Mouse (Mus musculus) layer of hippocampus, adult 11-12 months (tissue): ENCODE measurements around the gene Kbtbd7.
"Not testable (repeated sequence)": the region's sequence is repeated elsewhere in the genome, so short reads cannot be mapped to it uniquely, and the experiment has no call there.

Source experiments
- DNase-seq: peaks from one replicate; pipeline ENCODE4 v3.0.0; 2022; ENCODE audit warnings: low spot score

The Kbtbd7 gene

GRCm38 (mm10) chr14:79425979-79426729 lies at the start of gene Kbtbd7:
Gene Kbtbd7, plus strand, starts transcription at chr14:79426511.
- peak; percentile 94 for DNase-seq

GRCm38 (mm10) chr14:79377041-79377440 lies 49.3 kb upstream of the Kbtbd7 start:
- no peak for DNase-seq

GRCm38 (mm10) chr14:79383120-79383519 lies 43.2 kb upstream of the Kbtbd7 start:
- DNase-seq, result no peak

GRCm38 (mm10) chr14:79388304-79388703 lies 38.0 kb upstream of the Kbtbd7 start:
- no peak for DNase-seq

- DNase-seq, result no peak
Observed at GRCm38 (mm10) chr14:79389438-79390264, 36.7 kb upstream of the Kbtbd7 start.

DNA sequence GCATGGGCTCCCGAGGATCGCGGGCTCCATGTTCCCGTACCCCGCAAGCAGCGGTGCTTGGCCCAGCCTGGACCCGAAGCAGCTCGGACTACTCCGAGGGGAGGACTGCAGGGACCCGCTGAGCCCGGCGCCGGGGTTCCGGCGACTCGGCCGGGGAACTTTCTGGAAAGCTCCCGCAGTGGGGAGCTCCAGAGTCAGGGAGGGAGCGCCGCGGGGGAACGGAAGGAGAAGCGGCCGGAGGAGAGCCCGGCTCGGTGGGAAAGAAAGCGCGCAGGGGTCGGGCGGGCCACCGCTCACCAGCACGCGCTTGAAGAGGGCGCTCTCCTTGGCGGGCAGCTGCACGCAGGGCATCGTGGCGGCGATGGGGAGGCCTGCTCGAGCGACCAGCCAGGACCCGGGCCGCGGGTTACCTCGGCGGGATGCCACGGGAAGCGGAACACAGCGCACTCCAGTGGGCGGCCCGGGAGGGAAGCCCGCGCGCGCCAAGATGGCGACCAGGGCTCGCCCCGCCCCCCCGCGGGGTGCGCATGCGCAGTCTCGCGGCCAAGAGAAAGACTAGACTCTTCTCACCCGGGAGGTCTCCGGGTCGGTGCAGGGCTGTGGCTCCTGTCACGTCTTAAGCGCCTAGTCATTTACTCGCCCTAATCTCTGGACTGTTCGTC lies 35.9 kb upstream of the Kbtbd7 start, which contains the start of gene Naa16:
TSS of gene Naa16 (minus strand) at position 514 of the 662 bp plus-strand sequence.
- peak; percentile 94 for DNase-seq

- no peak for DNase-seq
Observed at GRCm38 (mm10) chr14:79393289-79393688, 33.0 kb upstream of the Kbtbd7 start.

DNA sequence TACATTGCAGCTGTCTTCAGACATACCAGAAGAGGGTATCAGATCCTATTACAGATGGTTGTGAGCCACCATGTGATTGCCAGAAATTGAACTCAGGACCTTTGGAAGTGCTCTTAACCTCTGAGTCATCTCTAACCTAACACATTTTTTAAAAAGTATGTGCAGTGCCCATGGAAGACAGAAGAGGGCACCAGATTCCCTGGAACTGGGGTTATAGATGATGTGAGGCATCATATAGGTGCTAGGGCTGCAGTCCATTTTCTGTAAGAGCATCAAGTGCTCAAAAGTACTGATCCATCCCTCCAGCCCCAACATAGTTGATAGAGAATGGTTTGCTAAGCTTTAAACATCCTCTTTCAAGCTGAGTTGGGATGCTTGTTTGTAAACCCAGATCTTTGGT lies 31.7 kb upstream of the Kbtbd7 start:
- DNase-seq, result no peak

DNA sequence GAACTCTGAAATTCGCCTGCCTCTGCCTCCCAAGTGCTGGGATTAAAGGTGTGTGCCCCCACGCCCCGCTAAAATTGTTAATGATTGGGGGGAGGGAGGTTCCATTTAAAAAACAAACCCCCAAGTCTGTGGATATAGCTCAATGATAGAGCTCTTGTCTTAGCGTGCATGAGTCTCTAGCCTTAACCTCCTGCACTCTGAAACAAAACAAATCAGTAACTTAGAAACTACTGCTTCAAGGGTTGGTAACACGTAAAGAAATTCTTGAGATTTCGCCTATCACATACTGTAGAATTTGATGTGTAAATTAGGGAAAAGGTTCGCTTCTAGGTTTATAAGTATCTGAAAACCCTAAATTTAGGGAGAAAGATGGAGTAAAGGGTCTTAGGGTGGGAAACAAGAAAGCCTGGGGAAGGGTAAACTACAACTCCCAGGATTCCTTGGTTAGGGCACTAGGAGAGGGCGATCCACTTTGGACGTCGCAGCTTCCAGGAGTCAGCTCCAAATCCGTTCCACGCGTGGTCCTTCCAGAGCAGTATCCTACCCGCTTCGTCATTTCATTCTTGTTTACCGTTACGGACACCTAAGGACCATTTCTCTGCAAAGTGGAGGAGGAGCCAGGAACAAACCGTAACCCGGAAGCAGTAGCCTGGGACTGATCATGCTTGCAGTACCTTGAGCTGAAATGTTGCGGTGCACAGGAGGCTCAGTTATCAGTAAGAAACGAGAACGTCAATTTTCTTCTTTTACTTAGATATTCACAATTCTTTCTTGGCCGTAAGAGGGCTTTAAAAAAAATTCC lies 28.8 kb upstream of the Kbtbd7 start, which contains the start of gene Mtrf1:
TSS of gene Mtrf1 (plus strand) at position 452 of the 802 bp plus-strand sequence.
- peak; percentile 70 for DNase-seq

DNA sequence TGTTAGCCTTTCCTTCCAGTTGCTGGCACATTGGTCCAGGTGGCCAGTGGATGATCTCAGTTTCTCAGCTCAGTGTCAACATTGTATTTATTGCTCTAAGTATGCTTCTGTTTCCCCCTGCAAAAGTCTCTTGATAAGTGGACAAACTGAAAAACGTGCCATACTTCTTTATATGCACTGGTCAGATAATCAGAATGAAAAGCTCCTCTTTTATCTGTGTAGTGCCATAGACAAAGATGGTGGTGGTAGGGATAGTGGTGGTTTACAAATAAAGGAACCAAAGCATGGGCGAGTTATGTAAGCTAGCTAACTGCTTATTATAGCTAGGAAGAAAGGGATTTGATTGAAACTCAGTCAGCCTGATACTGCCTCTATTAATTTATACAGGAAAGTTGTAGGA lies 18.7 kb upstream of the Kbtbd7 start:
- no peak for DNase-seq

GRCm38 (mm10) chr14:79409278-79409830 lies 17.0 kb upstream of the Kbtbd7 start:
- no peak for DNase-seq

- no peak for DNase-seq
Observed at GRCm38 (mm10) chr14:79410662-79411061, 15.6 kb upstream of the Kbtbd7 start.

DNA sequence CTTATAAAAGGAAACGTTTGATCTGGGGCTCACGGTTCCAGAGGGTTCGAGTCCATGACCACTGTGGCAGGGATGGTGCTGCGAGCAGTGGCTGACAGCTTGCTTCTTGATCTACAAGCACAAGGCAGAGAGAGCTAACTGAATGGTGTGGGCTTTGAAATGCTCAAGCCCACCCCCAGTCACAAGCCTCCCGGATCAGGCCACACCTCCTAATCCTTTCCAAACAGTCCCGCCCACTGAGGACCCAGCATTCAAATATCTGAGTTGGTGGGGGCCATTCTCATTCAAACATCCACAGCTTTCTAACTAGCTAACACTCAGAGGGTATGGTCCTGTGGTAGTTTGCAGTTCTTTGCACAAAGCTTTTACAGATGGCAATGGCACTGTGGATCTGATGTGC lies 13.2 kb upstream of the Kbtbd7 start:
- no peak for DNase-seq

DNA sequence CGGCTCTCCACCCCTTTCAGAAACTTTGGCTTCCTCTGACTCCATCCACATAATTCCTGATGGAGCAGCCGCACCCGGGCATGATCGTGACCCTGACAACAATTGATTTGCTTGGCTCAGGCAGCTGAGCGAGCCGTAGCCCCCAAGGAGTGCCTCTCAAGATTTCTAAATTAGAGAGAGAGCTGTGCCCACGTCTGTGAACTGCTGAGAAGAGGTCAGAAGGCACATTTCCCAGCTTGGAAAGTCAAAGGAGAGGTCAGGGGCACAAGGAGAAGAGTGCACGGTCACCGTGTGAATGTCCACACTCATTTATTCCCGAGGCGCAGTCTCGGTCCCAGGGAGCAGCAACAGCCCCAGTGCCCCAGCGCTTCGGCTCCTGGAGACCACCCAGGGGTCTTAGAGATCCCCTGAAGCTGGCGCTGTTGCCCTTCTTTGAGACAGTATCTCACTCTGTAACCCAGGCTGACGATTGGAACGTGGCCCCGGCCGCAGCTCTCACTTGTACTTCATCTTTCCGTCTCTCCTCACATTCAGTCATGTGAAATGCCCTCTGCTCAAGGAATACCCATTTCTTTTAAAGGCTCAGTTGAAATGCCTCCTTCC lies 6.1 kb upstream of the Kbtbd7 start:
- DNase-seq, result no peak

DNA sequence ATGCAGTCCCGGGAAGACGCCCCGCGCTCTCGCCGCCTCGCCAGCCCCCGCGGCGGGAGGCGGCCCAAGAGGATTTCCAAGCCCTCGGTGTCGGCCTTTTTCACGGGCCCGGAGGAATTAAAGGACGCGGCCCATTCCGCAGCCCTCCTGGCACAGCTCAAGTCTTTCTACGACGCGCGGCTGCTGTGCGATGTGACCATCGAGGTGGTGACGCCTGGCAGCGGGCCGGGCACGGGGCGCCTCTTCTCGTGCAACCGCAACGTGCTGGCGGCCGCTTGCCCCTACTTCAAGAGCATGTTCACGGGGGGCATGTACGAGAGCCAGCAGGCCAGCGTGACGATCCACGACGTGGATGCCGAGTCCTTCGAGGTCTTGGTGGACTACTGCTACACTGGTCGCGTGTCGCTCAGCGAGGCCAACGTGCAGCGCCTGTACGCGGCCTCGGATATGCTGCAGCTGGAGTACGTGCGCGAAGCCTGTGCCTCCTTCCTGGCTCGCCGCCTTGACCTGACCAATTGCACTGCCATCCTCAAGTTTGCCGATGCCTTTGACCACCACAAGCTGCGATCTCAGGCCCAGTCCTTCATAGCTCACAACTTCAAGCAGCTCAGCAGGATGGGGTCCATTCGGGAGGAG lies 537 bp downstream of the Kbtbd7 start:
- not testable (repeated sequence) for DNase-seq

DNA sequence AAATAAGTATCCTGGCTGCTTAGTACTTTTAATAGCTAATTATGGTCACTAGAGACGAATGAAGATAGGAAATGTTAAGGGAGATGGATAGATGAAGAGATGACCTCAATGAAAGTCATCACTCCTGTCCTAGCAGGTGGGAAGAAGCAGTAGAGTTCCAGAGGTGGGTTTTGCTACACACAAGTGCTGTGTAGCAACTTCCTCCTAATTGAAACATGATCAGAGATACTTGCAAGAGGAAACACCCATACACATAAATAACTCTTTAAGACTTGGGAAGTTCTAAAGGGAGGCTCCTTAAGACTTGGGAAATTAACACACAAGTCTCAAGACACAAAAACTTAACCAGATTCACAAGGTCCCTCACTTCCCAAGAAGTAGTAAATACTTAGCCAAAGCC lies 7.8 kb downstream of the Kbtbd7 start:
- no peak for DNase-seq

GRCm38 (mm10) chr14:79440655-79441054 lies 14.3 kb downstream of the Kbtbd7 start:
- DNase-seq, result no peak

GRCm38 (mm10) chr14:79441441-79441840 lies 15.1 kb downstream of the Kbtbd7 start:
- no peak for DNase-seq

GRCm38 (mm10) chr14:79444601-79445000 lies 18.3 kb downstream of the Kbtbd7 start:
- no peak for DNase-seq

GRCm38 (mm10) chr14:79445055-79445620 lies 18.8 kb downstream of the Kbtbd7 start:
- peak; percentile 35 for DNase-seq
